Mouse (Mus musculus) layer of hippocampus, adult 9-11 months (tissue): ENCODE results near the gene Tacr2.
A peak's percentile ranks its signal among the peaks of the same experiment; 100 is the strongest.

Experiments used
- DNase-seq: peaks from one replicate; pipeline ENCODE4 v3.0.0; 2022

Tacr2 gene

GRCm38 (mm10) chr10:62252000-62252488 lies at the start of gene Tacr2:
Gene Tacr2 (plus strand): TSS chr10:62252438.
- no peak for DNase-seq

GRCm38 (mm10) chr10:62202574-62202973 lies 49.7 kb upstream of the Tacr2 start:
- peak; percentile 81 for DNase-seq

GRCm38 (mm10) chr10:62208241-62208896 lies 43.9 kb upstream of the Tacr2 start:
- DNase-seq: no peak

GRCm38 (mm10) chr10:62211310-62211709 lies 40.9 kb upstream of the Tacr2 start:
- DNase-seq: no peak

- no peak for DNase-seq
Measured at GRCm38 (mm10) chr10:62215169-62215616, 37.0 kb upstream of the Tacr2 start.

GRCm38 (mm10) chr10:62215633-62216032 lies 36.6 kb upstream of the Tacr2 start:
- no peak for DNase-seq

- no peak for DNase-seq
Measured at GRCm38 (mm10) chr10:62216595-62216994, 35.6 kb upstream of the Tacr2 start.

GRCm38 (mm10) chr10:62217196-62217595 lies 35.0 kb upstream of the Tacr2 start:
- DNase-seq: no peak

- DNase-seq: no peak
Measured at GRCm38 (mm10) chr10:62218044-62218788, 34.0 kb upstream of the Tacr2 start.

- DNase-seq: no peak
Measured at GRCm38 (mm10) chr10:62218789-62219172, 33.5 kb upstream of the Tacr2 start.

- no peak for DNase-seq
Measured at GRCm38 (mm10) chr10:62220732-62221514, 31.3 kb upstream of the Tacr2 start.

- no peak for DNase-seq
Measured at GRCm38 (mm10) chr10:62221647-62222046, 30.6 kb upstream of the Tacr2 start.

- DNase-seq: no peak
Measured at GRCm38 (mm10) chr10:62222777-62223176, 29.5 kb upstream of the Tacr2 start.

GRCm38 (mm10) chr10:62224231-62224630 lies 28.0 kb upstream of the Tacr2 start:
- no peak for DNase-seq

GRCm38 (mm10) chr10:62225839-62226238 lies 26.4 kb upstream of the Tacr2 start:
- DNase-seq: no peak

- DNase-seq: no peak
Measured at GRCm38 (mm10) chr10:62228126-62228525, 24.1 kb upstream of the Tacr2 start.

- DNase-seq: peak; percentile 88
Measured at GRCm38 (mm10) chr10:62230708-62231394, 21.4 kb upstream of the Tacr2 start, which contains the start of gene Tspan15. Gene Tspan15 (minus strand): TSS chr10:62231251.

GRCm38 (mm10) chr10:62231395-62231732 lies 20.9 kb upstream of the Tacr2 start:
- DNase-seq: no peak

- DNase-seq: no peak
Measured at GRCm38 (mm10) chr10:62231811-62232210, 20.4 kb upstream of the Tacr2 start.

GRCm38 (mm10) chr10:62236165-62236564 lies 16.1 kb upstream of the Tacr2 start:
- DNase-seq: peak; percentile 61

GRCm38 (mm10) chr10:62237205-62237604 lies 15.0 kb upstream of the Tacr2 start:
- DNase-seq: no peak

- DNase-seq: no peak
Measured at GRCm38 (mm10) chr10:62238688-62239087, 13.6 kb upstream of the Tacr2 start.

- no peak for DNase-seq
Measured at GRCm38 (mm10) chr10:62239270-62239669, 13.0 kb upstream of the Tacr2 start.
